ENCODE assay signal across 20 mouse cellular contexts in the genomic region with DNA sequence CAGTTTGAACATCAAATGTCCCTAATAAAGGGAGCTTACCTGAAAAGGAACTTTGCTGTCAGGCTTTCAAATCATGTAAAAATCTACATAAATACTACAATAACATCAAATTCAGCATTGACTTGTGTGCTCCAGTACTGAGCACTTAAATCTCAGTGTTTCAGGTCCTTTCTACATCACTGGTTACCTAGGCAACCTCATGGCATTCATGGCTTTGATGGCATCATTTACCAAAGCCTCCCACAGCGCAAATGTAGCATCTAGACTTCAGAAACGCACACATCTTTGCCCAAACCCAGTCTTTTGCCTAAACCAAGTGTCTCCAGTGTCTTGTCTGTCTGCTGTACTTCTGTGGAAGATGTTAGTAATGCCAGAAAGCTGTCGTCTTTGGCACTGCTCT.
"Had no signal": no experiment of that assay in that cellular context is flagged by ENCODE, and none has a peak within 500 bp of the region (broad histone marks: within the 10 kb centered on the region; RNA-seq: fewer than 3 reads in every experiment).

No protein-coding gene starts in this region.

- H3K9ac ChIP-seq: limb, embryonic 12.5 days; limb, embryonic 15.5 days; liver, embryonic 14.5 days; liver, postnatal 0 days; lung, embryonic 14.5 days; midbrain, embryonic 13.5 days; neural tube, embryonic 13.5 days; stomach, embryonic 15.5 days had no signal

- H3K27me3 ChIP-seq: limb, embryonic 12.5 days; limb, embryonic 15.5 days; midbrain, embryonic 13.5 days; neural tube, embryonic 13.5 days; stomach, embryonic 15.5 days had no signal

- H3K4me1 ChIP-seq: limb, embryonic 15.5 days; stomach, embryonic 15.5 days had no signal

- H3K4me2 ChIP-seq: limb, embryonic 12.5 days; limb, embryonic 15.5 days; liver, embryonic 11.5 days; lung, embryonic 14.5 days; midbrain, embryonic 13.5 days; neural tube, embryonic 13.5 days; stomach, embryonic 15.5 days had no signal

- H3K4me3 ChIP-seq: layer of hippocampus, adult 2 months; limb, embryonic 12.5 days; limb, embryonic 15.5 days; midbrain, embryonic 13.5 days; myocyte; neural tube, embryonic 13.5 days; stomach, embryonic 15.5 days had no signal

- H3K36me3 ChIP-seq: limb, embryonic 12.5 days; midbrain, embryonic 13.5 days; neural tube, embryonic 13.5 days; stomach, embryonic 15.5 days had no signal

- ATAC-seq: liver, postnatal 0 days; lung, postnatal 0 days; midbrain, embryonic 13.5 days had no signal

- H3K9me3 ChIP-seq: limb, embryonic 15.5 days; midbrain, embryonic 13.5 days; neural tube, embryonic 13.5 days; stomach, embryonic 15.5 days had no signal

- H3K27ac ChIP-seq: kidney, postnatal 0 days; layer of hippocampus, adult 2 months; limb, embryonic 12.5 days; limb, embryonic 15.5 days; liver, embryonic 14.5 days; macrophage; midbrain, embryonic 13.5 days; neural tube, embryonic 13.5 days; stomach, embryonic 15.5 days had no signal

- DNase-seq: kidney, postnatal 25 days; left cerebral cortex, postnatal 4 days; liver, postnatal 0 days; lung, embryonic 14.5 days; retina, postnatal 1 day; right cerebral cortex, postnatal 25 days; spleen, adult 18-20 months; thymus, postnatal 25 days had no signal
